Mouse (Mus musculus): ENCODE measurements around the gene Rhobtb1.

GRCm38 (mm10) chr10:69163216-69163615 lies 12.0 kb downstream of the Rhobtb1 start:
- TF ChIP-seq CTCF (IDR thresholded peaks at IDR 0.05; ENCODE audit: extremely low read depth, insufficient read depth, low read length) = no peak
- no peak for TF ChIP-seq POLR2A (IDR thresholded peaks at IDR 0.05; ENCODE audit: extremely low read depth, insufficient read depth, low read length)

All from cortical plate, adult 2 months (tissue).